Mouse (Mus musculus) frontal cortex, adult 2 months (tissue): ENCODE measurements at regions not wholly inside any gene's neighbourhood (a gene's known extent, or its start where the extent isn't known, plus 50 kb on each side); places are given as distances from the start of the nearest gene placed in this dataset.

Source experiments
- DNase-seq, 2 experiments: peaks; one replicate each; pipeline ENCODE4 v3.0.0; 2022; ENCODE audit warnings: low spot score in 1 of 2; ENCODE audit errors: extremely low spot score in 1 of 2

- peak in 1 of 2 experiments; percentile 44 for DNase-seq
These were observed 104.2 kb downstream of the Aldh8a1 start for GRCm38 (mm10) chr10:21481255-21481654.

GRCm38 (mm10) chr10:21482055-21482454 is 105.0 kb downstream of the Aldh8a1 start:
- no peak for DNase-seq

DNA sequence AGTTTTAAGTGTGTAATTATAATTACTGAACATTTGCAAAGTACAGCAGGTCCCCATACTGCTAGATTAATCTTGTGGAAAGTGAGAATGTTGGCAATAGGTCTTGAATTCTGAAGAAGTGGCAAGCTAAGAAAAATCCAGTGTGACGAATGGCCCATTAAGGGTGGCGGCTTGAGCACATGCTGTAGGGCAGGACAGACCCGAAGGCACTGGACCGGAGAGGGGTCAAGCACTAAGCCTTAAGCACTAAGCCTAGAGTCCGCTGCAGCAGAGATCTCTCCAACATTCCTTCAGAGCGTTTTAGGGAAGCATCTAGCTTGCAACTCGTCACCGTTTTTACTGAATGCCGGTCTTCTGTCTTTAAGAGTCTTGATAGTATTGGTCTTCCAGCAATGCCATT is 105.6 kb downstream of the Aldh8a1 start:
- no peak for DNase-seq

GRCm38 (mm10) chr10:21483373-21483772 is 106.3 kb downstream of the Aldh8a1 start:
- peak; percentile 17 to 37 for DNase-seq

- DNase-seq: no peak
These were observed 104.5 kb upstream of the 1700020N01Rik start for GRCm38 (mm10) chr10:21488374-21488930.

GRCm38 (mm10) chr10:21490910-21491309 is 102.0 kb upstream of the 1700020N01Rik start:
- no peak for DNase-seq

DNA sequence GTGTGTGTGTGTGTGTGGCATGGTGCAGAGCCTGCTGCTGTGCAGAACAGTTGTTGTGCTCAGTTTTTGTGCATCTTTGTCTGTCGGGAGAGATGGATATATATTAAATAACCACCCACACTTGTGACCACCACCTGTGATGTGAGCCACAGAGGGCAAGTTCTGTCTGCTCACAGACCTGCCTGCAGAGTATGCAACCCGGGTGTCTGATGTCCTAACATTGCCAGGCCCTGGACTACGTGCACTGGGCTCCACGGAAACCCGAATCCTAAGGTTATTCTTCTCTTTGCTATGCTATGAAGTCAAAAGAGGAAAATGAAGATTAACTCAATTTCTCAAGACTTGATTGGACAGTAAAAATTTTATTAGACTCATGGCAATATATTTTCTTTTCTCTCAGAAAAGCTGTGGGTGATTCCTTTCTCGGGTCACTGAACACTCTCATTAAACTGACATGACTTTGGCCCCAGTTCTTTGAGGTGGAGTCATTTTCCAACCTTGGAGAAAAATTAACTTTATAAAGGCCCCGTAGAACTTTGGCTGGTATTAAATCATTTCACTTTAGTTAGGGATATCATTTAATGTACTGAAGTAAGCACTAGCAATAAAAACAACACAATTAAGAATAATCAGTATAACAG is 100.6 kb upstream of the 1700020N01Rik start:
- no peak for DNase-seq

- DNase-seq: no peak
These were observed 98.4 kb upstream of the 1700020N01Rik start for GRCm38 (mm10) chr10:21494536-21494935.

GRCm38 (mm10) chr10:21497110-21497509 is 95.8 kb upstream of the 1700020N01Rik start:
- DNase-seq: no peak

DNA sequence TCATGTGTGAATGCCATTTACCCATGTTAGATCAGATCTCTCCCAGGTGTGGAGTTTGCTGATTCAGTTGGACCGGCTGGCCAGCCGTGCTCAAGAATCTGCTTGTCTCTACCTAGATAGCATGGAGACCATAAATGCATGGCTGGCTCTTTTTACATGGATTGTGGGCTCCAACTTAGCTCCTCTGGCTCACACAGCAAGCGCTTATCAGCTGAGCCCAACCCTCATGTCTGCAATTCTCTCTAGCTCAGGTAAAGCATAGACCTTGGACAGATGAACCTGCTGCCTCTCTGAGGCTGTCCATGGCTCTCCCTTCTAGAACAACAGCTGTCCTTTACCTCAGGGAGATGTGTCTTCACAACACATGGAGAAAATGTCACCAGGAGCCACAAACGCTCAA is 94.8 kb upstream of the 1700020N01Rik start:
- no peak for DNase-seq

GRCm38 (mm10) chr10:21501658-21502057 is 91.3 kb upstream of the 1700020N01Rik start:
- no peak for DNase-seq

DNA sequence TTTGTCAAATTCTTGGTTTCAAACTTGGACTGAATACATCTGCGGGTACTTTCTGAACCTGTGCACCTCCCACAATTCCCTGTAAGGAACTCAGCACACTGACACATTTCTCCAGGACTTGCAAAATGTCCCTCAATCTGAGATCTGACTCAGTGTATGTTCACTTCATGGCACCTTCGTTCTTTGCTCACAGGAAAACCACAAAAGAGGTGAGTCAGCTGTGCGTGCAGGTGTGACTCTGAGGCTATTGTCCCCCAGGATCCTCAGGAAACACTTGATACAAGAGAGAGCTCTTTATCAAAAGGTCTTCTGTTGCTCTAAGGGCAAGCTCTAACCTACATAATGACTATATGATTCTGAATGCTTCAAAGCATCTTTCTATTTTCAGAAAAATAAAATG is 88.5 kb upstream of the 1700020N01Rik start:
- DNase-seq: no peak

- no peak for DNase-seq
These were observed 81.6 kb upstream of the 1700020N01Rik start for GRCm38 (mm10) chr10:21511386-21511785.

GRCm38 (mm10) chr10:21512486-21512885 is 80.5 kb upstream of the 1700020N01Rik start:
- no peak for DNase-seq

DNA sequence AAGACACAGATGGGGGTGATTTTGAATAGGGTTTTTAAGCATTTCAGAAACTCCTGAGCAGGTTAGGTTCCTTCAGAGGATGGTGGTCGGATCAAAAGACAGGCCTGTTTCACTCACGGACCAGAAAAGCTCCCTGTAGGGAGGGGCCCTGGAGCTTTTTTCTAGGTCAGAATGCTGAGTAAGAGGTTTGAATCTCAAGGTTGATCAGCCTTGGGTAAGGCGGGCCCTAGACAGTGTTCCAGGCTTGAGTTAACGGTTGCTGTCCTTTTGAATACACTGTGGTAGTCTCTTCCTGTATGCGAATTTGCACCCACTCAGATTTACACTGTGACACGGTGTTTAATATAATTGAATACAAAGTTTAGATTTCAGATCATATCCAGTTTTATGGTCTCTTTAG is 75.2 kb upstream of the 1700020N01Rik start:
- DNase-seq: no peak

DNA sequence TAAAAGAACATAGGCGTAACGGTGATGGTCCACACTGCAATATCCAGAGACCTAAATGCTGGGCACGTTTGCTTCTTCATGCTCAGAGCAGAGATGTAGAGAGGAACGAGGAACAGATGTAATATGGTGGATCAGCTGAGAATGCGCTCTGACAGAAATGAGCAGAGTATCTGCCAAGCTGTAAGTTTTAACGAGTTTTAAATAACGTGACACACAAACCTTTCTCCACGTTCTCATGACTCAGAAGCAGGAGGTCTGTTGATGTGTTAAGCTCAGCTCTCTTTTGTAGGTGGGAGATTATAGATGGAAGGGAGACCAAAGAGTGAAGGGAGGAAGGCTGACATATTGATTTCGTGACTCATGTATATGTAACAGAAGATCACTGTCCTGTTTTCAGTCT is 72.1 kb upstream of the 1700020N01Rik start:
- DNase-seq: peak in 1 of 2 experiments; percentile 45

DNA sequence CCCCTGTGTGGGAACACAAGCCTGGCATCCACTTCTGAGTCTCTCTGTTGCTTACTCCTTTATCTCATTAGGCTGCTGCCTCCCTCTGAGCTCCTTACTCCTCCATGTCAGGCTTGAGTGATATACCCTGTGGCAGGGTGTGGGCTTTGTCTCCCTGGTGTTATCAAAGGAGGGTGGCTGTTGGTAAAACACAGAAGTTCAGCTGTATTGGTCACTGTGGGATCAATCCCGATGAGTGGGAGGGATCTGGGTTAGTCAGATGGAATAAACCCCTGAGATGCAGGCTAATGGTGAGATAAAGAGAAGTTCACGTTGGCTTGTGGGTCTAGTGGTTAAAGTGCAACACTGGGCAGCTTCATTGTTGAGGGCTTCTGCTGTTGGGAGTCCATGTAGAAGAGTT is 67.4 kb upstream of the 1700020N01Rik start:
- DNase-seq: no peak

DNA sequence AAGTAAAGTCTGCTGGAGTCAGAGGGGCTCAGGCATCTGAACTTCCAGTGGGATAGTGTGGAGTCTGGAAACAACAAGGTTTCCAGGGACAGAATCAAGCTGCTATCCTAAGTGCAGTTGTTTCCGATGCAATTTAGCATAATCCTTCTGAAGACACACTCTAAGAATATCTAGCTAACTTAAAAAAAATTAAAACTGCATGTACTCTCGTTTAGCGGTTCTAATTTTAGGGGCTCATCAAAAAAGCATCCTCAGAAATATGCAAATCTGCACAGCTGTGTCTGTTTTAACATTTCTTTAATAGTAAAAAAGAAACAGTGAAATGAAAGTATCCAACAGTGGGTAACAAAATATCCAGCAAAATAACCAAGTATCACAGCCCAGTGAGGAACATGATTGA is 64.5 kb upstream of the 1700020N01Rik start:
- no peak for DNase-seq

DNA sequence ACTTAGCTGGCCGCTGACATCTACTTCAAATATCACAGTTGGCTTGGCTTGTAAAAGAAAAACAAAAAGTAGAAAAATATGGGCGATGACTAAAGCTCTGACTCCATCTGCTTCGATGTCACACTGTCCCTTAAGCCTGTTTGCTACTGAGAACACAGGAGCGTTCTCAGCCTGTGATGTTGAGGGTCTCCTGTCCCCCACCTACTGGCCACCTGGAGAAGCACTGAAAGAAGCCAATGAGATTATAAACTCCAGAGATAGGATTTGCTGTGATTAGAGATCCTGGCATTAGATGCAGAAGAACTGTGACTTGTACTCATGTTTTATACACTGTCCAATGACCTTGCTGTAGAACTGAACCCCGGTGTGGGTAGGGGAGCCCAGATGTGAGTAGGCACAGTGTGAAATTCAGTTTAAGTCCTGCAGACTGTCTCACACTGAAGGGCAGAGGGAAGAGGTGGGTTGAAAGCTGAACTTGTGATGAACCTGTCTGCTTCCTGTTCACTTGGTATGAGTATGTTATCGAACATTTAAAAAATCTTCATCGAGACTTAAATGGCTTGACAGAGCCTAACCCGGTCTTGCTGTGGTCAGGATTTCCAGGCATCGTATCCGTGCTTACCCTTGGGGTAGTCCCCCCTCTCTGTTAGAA is 63.7 kb upstream of the 1700020N01Rik start:
- no peak for DNase-seq

- no peak for DNase-seq
These were observed 60.8 kb upstream of the 1700020N01Rik start for GRCm38 (mm10) chr10:21532142-21532541.

GRCm38 (mm10) chr10:21535631-21536030 is 57.3 kb upstream of the 1700020N01Rik start:
- no peak for DNase-seq

DNA sequence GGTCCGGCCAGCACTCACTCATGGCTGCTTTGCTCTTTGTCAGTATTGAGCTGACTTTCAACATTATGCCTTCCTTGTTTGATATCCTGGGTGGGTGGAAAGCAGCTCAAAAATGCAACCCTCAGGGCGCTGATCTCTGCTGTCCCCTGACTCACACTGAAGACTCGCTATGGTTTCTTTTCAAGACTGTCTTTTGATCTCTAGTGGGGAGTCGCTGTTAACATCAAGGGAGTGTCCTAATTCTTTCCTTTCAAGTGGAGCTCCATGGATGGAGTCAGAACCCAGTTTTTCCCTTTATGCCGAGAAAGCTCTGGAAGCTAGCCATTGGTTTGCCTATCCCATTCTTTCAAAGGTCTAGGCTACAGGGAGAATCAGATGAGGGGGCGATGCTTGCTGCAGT is 54.5 kb upstream of the 1700020N01Rik start:
- DNase-seq: no peak
